Mouse (Mus musculus) left cerebral cortex, adult 18-20 months (tissue): ENCODE data around the gene Il12rb1. TPM values are rescaled to one million over a fixed set of nuclear protein-coding genes. Genes with fewer than 3 reads are reported as not detected.
A peak's percentile ranks its signal among the peaks of the same experiment; 100 is the strongest.

ENCODE experiments used
- DNase-seq, 2 experiments: peaks; one replicate each; pipeline ENCODE4 v3.0.0; 2021 to 2022; ENCODE audit warnings: low spot score in 2 of 2, mixed read lengths in 1 of 2
- microRNA-seq, 2 experiments: library from miRNA; unstranded; fragments of <30 nt; microRNA quantifications; one replicate each; pipeline ENCODE4 v1.2.0; 2021
- total RNA-seq, 2 experiments: library from RNA; stranded (reverse); gene quantifications; 2 replicates each; pipeline ENCODE4 v1.2.3; 2021

The Il12rb1 gene
- total RNA-seq, 2 experiments from 2014 or later: 0.63 to 0.77 TPM

DNA sequence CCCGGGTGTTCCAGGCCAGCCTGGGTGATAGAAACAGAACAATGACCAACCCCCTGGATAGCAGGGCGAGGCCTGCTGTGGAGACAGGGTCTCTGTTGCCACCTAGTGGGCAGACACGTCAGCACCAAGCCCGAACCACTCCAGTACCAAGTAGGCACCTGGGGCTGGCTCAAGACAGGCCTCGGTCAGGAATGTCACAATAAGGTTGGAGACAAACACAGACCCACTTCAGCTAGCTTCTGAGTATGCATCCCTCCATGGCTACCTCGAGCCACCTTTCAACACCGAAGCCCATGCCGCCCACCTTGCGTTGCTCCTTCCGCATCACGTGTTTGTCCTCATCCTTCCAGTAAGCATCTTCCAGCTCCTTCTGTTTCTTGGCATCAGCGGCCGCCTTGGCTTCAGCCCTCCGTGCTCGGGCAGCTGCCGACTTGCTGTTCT lies 61.4 kb downstream of the Il12rb1 start:
- DNase-seq: peak; percentile 79 to 83

Small RNA genes within 50 kb of the gene (microRNA-seq; reads per million reads assigned to microRNA genes)
- gene Mir7240: 8.7 to 14.2 reads per million in 2 experiments

Other genes with a start within 250 kb of the Il12rb1 start
- gene Isyna1, start 214.1 kb upstream of the Il12rb1 start, total RNA-seq: 10 to 100 TPM; 50.4 to 60.8 TPM
- gene Ssbp4, start 199.6 kb upstream of the Il12rb1 start, total RNA-seq: 100 to 1,000 TPM; 250 to 264 TPM
- gene Lrrc25, start 192.3 kb upstream of the Il12rb1 start, total RNA-seq: 1 to 10 TPM in 1 of 2 experiments, under 1 TPM in 1; 0.70 to 1.0 TPM
- not detected for gene Gdf15, start 176.0 kb upstream of the Il12rb1 start, total RNA-seq
- gene Pgpep1, start 148.1 kb upstream of the Il12rb1 start, total RNA-seq: 10 to 100 TPM; 11.6 to 17.9 TPM
- gene Lsm4, start 135.2 kb upstream of the Il12rb1 start, total RNA-seq: 10 to 100 TPM; 65.0 to 70.9 TPM
- 100 to 1,000 TPM; 221 to 289 TPM for gene Jund, start 109.5 kb upstream of the Il12rb1 start, total RNA-seq
- gene Iqcn, start 105.0 kb upstream of the Il12rb1 start, total RNA-seq: under 1 TPM; 0.09 to 0.16 TPM
- not detected for gene Gm3336, start 89.9 kb upstream of the Il12rb1 start, total RNA-seq
- gene Pde4c, start 84.7 kb upstream of the Il12rb1 start, total RNA-seq: 1 to 10 TPM; 1.6 to 3.4 TPM
- gene Rab3a, start 53.8 kb upstream of the Il12rb1 start, total RNA-seq: 100 to 1,000 TPM; 870 to 892 TPM
- gene Mpv17l2, start 47.5 kb upstream of the Il12rb1 start, total RNA-seq: 10 to 100 TPM; 31.3 to 31.4 TPM
- 100 to 1,000 TPM; 150 to 153 TPM for gene Pik3r2, start 31.7 kb upstream of the Il12rb1 start, total RNA-seq
- gene Mast3, start 3.4 kb upstream of the Il12rb1 start, total RNA-seq: 100 to 1,000 TPM; 317 to 334 TPM
- gene Arrdc2, start 31.3 kb downstream of the Il12rb1 start, total RNA-seq: 10 to 100 TPM; 12.0 to 13.3 TPM
- gene Kcnn1, start 54.8 kb downstream of the Il12rb1 start, total RNA-seq: 10 to 100 TPM; 17.4 to 19.3 TPM
- 100 to 1,000 TPM; 101 to 102 TPM for gene Ccdc124, start 65.5 kb downstream of the Il12rb1 start, total RNA-seq
- 10 to 100 TPM; 12.8 to 13.0 TPM for gene Slc5a5, start 84.3 kb downstream of the Il12rb1 start, total RNA-seq
- 100 to 1,000 TPM; 682 to 726 TPM for gene Rpl18a, start 89.0 kb downstream of the Il12rb1 start, total RNA-seq
- 10 to 100 TPM; 87.1 to 98.0 TPM for gene Map1s, start 97.5 kb downstream of the Il12rb1 start, total RNA-seq